Mouse (Mus musculus) MEL (cell line): ENCODE measurements around the gene Txndc15.

Experiments
- CHD1 ChIP-seq: IDR thresholded peaks from 2 replicates; pipeline ENCODE4 v1.6.1; 2012; ENCODE audit warnings: low read depth, mild to moderate bottlenecking, inconsistent platforms, low read length, improper control_type of control experiment
- CTCF ChIP-seq, 3 experiments: IDR thresholded peaks in 2 of 3; conservative IDR thresholded peaks in 1 of 3; 2 replicates each; pipeline ENCODE4 v1.5.1; 2011 to 2012; ENCODE audit warnings: low read length in 3 of 3, low read depth in 2 of 3, mild to moderate bottlenecking in 2 of 3, improper control_type of control experiment in 1 of 3, inconsistent platforms in 1 of 3, mixed read lengths in 1 of 3, moderate library complexity in 1 of 3; ENCODE audit not compliant: control insufficient read depth in 1 of 3, insufficient read depth in 1 of 3, poor library complexity in 1 of 3, severe bottlenecking in 1 of 3
- HCFC1 ChIP-seq: IDR thresholded peaks from 2 replicates; pipeline ENCODE4 v1.6.1; 2012; ENCODE audit warnings: low read depth, mild to moderate bottlenecking, inconsistent platforms, low read length, improper control_type of control experiment, moderate library complexity
- MAX ChIP-seq: IDR thresholded peaks from 2 replicates; pipeline ENCODE4 v1.6.1; 2011; ENCODE audit warnings: low read length, improper control_type of control experiment
- NRF1 ChIP-seq: IDR thresholded peaks from 2 replicates; pipeline ENCODE4 v1.6.1; 2014; ENCODE audit warnings: low read depth, mild to moderate bottlenecking, inconsistent platforms, low read length, improper control_type of control experiment, moderate library complexity; ENCODE audit not compliant: poor library complexity, insufficient read depth, severe bottlenecking
- POLR2A ChIP-seq, 2 experiments: IDR thresholded peaks; 2 replicates each; pipeline ENCODE4 v1.6.1; 2011 to 2012; ENCODE audit warnings: low read length in 2 of 2, mild to moderate bottlenecking in 2 of 2, control low read depth in 1 of 2, improper control_type of control experiment in 1 of 2, low read depth in 1 of 2, moderate library complexity in 1 of 2; ENCODE audit not compliant: control insufficient read depth in 1 of 2, insufficient read depth in 1 of 2, poor library complexity in 1 of 2
- RAD21 ChIP-seq: IDR thresholded peaks from 2 replicates; pipeline ENCODE4 v1.6.1; 2011; ENCODE audit warnings: mild to moderate bottlenecking, low read depth, low read length, improper control_type of control experiment
- ZNF384 ChIP-seq: IDR thresholded peaks from 2 replicates; pipeline ENCODE4 v1.6.1; 2012; ENCODE audit warnings: low read depth, mild to moderate bottlenecking, inconsistent platforms, low read length, improper control_type of control experiment

DNA sequence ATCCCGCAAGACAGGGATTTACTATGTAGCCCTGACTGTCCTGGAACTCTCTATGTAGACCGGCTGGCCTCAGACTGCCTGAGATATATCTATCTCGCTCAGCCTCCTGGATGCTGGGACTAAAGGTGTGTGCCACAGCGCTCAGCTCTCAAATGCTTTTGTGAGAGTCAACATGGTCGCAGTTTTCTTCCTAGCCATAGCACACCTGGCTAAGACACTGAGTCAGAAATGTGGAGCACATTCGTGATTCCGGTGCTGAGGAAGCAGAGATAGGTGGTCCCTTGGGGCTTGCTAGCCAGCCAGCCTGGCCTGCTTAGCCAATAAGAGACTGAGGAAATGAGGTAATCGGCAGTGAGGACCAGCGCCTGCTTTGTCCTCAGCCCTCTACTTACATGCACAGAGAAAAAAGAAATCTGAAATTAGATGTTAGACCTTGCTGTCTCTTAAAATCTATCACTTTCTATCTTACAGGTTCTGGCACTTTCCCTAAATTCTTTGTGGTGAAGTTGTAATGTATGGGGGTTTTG, 28.3 kb upstream of the Txndc15 start:
- no peak for TF ChIP-seq MAX
- TF ChIP-seq CTCF (IDR thresholded peaks at IDR 0.05 in 2 of 3, conservative IDR thresholded peaks at IDR 0.05 in 1 of 3; ENCODE audit: control insufficient read depth in 1 of 3, insufficient read depth in 1 of 3, low read depth in 2 of 3, low read length in 3 of 3, poor library complexity in 1 of 3, severe bottlenecking in 1 of 3): no peak
- no peak for TF ChIP-seq NRF1
- TF ChIP-seq POLR2A (IDR thresholded peaks at IDR 0.05; ENCODE audit: control insufficient read depth in 1 of 2, insufficient read depth in 1 of 2, low read depth in 1 of 2, low read length in 2 of 2, poor library complexity in 1 of 2): no peak
- TF ChIP-seq RAD21: no peak
- TF ChIP-seq HCFC1: no peak
- no peak for TF ChIP-seq ZNF384
- TF ChIP-seq CHD1: no peak
